Mouse (Mus musculus): ENCODE results near the gene Atp2b1. TPM values are rescaled to one million over a fixed set of nuclear protein-coding genes. Genes with fewer than 3 reads are reported as not detected.

Atp2b1 gene
- 12.1 and 15.3 TPM in 2 replicates for polyA plus RNA-seq (2012)

DNA sequence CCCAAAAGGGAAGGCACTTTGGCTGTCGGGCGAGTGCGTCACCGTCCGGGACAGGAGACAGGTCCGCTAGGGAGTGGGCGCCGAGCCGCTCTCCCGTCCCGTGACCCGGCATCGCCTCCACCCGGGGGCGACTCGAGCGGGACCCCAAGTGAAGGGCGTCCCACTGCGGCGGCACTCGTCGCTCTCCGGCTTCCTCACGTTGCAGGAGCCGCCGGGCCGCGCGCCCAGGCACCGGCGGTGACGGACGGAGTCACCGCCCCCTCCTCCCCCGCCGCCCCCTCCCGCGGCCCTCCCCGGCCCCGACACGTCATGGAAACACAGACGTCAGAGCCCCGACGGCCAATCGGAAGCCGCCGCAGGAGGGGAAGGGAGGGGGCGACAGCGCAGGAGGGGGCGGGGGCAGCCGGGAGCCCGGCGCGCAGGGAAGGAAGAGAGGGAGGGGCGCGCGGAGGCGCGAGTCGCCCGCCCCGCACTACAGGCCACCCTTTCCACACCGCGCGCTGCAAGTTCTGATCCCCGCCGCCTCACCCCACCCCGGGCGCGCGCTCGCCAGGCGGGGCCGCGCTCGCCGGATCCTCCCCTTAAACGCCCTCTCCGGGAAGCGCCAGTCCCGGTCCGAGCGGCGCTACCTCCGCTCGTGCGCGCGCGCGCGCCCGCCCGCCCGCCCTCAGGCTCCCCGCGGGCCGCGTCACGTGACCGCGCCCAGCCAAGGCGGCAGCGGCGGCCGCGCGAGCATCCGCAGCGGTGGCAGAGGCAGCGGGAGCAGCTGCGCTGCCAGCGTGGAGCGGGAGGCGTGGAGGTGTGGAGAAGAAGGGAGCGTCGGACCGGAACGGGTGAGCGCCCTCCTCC is at the start of gene Atp2b1:
Atp2b1 (plus strand) TSS at position 446 of the 849 bp plus-strand sequence.
- no peak for TF ChIP-seq GATA1 (IDR thresholded peaks at IDR 0.05; ENCODE audit: low read length)

DNA sequence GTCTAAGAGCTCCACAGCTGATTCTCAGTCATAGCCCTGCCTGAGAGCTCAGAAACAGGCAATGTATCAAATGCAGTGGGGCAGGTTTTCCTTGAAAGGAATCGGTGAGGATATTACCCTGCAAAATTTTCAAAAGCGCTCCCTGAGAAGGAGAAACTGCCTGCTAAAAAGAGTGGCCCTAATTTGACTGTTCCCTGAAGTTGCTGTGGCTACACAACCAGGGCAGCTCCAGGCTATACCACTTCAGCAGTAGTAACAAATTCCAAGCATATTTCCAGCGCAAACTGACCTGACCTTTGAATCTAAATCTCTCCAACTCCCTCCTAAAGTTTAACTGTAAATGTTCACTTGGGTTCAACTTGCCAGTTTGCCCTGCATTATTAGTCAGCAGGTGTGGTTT is 49.4 kb upstream of the Atp2b1 start:
- no peak for TF ChIP-seq GATA1 (IDR thresholded peaks at IDR 0.05; ENCODE audit: low read length)

DNA sequence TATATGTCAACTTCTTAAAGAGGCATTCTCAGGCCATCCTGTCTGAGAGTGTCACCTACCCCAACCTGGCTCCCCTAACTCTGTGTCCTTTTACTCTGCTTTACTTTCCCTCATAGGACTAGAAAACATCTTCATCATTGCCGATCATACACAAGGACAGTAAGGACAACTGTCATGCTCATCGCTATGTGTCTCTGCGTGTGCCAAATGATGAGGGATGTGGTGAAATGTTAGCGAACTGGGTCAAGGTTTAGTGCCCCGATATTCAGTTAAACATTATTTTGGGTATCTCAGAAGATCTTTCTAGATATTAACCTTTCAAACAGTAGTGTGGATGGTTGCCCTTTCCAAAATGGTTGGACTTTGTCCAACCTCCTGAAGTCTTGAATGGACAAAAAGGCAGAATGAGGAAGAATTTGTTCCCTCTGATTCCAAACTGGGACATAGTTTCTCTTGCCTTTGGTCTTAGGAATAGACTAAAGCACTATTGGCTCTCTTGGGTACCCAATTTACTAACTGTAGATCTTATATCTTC is 47.3 kb upstream of the Atp2b1 start:
- no peak for TF ChIP-seq GATA1 (IDR thresholded peaks at IDR 0.05; ENCODE audit: low read length)

DNA sequence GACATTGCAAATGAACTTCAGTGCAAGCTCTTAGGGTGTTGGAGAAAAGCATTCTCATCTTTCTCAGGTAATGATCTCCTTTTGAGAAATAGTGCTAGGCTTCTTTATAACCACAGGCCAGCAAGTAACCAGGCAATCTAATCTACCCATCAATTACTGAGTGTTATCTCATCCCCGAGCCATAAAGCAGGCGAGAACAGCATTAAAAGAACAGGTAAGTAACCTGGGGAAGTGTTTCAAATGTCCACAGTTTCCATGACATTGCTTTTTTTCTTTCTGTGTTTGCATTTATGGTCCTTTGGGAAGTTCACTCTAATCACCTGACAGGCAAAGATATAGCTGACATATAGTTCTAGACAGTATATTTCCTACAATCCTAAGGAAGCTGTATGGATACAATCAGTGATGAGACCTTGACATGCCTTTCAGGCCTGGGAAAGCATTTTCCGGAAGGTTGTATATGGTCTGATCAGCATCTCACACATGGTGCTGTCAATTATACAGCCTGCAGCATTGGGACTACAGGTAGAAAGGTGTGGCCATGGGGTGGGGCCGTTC is 45.8 kb upstream of the Atp2b1 start:
- no peak for TF ChIP-seq GATA1 (IDR thresholded peaks at IDR 0.05; ENCODE audit: low read length)

DNA sequence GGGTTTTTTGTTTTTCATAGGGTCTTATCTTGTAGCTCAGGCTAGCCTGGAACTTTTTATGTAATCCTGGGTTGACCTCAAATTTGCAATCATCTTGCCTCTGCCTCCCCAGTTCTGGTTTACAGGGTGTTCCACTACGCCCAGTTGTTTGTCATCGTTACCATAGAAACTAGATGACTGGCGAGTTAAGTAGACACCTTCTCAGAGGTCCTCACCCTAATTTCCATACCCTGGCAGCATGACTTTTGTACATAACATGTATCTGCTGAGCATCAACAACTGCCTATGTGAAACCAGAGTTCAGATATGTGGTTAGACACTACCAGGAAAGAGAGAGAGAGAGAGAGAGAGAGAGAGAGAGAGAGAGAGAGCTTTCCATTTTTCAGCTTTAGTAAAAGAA is 36.4 kb upstream of the Atp2b1 start:
- TF ChIP-seq GATA1 (IDR thresholded peaks at IDR 0.05; ENCODE audit: low read length) = no peak

DNA sequence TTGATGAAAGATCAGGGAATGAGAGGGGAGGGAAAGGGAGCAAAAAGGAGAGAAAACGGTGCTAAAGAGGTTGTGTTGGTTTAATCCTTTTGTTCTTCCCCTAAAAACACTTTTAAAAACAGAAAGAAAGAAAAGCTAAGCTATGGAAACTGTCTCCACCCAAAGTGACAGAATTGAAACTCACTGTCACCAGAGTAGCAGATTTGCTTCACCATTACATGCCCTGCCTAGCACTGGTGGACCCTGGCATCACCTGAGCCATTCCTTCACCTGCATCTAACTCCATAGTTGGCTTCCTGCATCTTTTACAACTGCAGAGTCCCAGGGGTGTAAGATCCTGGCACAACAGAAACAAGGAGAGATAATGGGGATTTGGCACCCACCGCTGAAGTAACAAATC is 35.6 kb upstream of the Atp2b1 start:
- TF ChIP-seq GATA1 (IDR thresholded peaks at IDR 0.05; ENCODE audit: low read length) = no peak

DNA sequence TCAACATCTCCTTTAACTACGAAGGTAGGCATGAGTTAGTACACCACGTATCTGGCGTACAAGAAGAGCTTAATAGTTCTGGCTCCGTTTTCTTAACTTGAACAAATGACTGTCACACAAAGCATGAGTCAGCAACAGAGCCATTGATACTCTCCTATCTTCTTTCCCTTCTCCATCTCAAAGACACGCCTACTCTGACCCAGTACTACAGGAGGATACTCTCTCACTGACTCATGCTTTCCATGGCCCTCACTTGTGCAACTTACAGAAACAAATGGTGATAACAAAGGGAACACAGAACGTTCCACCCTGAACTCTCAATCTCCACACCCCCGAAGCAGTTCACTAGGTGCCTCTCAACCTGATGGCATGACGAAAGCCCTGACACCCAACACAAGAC is 34.1 kb upstream of the Atp2b1 start:
- TF ChIP-seq GATA1 (IDR thresholded peaks at IDR 0.05; ENCODE audit: low read length) = peak; percentile 46

DNA sequence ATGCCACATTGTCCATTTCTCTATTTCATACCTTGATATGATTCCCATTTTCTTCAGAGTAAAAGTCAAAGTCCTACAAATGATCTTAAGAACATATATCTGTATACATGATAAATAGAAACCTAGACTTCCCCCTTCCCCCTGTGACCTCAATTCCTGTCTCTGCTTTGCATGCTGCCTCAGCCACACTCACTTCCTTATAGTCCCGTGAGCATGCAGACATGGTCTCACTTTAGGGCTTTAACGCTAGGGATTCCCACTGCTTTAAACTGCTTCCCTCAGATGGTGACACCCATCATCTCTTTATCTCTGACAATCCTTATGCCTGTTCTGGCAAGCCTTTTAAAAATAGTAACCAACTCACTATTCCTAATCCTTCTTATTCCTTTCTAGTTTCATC is 33.5 kb upstream of the Atp2b1 start:
- TF ChIP-seq GATA1 (IDR thresholded peaks at IDR 0.05; ENCODE audit: low read length) = no peak

DNA sequence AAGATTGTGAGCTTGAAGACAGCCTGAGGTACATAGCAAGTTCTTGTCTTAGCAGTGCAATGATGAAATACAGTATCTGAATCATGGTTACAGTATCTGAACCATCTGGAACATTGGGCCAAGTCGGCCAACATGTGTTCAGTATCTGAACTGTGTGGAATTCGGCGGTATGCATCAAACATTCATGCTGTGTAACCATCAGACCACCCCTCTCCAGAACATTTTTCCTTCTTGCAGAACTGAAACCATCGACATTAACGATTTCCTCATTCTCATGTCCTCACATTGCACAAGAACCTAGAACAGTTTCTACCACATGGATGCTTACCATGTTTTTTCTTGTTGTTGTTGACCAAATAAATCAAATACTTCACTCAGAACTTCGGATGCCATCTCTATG is 32.7 kb upstream of the Atp2b1 start:
- no peak for TF ChIP-seq GATA1 (IDR thresholded peaks at IDR 0.05; ENCODE audit: low read length)

DNA sequence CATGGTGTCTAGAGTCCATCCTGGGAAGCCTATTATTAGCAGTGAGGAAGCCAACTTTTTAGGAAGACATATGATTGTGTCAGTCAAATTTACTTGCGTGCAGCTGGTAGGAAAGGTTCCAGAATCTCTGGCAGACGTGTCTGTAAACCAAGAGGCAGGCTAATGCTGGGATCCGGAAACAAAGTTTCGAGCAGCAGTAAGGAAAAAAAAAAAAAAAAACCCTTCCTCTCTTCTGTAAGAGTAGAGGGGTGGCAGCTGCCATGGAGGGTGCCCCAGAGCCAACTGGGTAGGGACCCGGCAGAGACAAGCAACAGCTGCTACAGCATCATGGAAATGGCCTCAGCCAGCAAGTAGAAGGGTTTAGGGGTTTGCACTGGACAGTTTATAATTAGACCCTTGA is 31.6 kb upstream of the Atp2b1 start:
- TF ChIP-seq GATA1 (IDR thresholded peaks at IDR 0.05; ENCODE audit: low read length) = no peak

DNA sequence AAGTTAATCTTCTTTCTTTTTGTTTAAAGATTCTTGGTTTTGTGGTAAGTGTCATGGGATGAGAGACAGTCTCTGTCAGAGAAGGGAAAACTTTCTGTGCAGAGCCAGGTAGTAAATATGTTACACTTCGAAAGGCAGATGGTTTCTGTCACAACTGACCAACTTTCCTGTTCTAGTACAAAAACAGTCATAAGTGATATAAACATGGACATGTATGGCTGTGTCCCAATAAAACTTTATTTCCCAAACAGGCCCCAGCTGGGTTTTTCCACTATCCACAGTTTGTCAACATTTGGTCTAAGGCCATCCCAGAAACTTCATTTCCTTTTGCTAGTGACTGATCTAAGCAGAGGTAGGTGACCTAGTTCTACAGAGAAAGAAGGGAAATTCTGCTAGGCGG is 29.8 kb upstream of the Atp2b1 start:
- no peak for TF ChIP-seq GATA1 (IDR thresholded peaks at IDR 0.05; ENCODE audit: low read length)

DNA sequence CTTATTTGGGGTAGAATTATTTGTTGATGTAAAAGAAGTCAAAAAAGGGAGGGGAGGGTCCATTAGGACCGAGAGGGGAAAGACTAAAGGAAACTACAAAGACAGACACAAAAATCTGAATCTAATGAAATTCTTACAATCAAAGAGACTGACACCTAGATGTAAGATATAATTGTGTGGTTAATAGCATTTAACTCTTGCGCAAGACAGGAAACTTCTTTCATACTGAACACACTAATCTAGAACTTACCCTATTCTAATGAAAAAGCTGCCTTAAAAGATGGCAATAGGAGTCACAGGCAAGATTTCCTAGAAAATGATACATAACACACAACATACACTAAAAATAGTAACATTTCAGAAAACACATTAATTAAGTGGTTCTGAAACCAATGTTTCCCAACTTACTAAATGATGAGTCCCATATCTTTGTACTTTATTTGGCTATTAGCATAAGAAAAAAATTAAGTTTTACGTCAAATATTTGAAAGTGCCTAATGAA is 27.4 kb upstream of the Atp2b1 start:
- no peak for TF ChIP-seq GATA1 (IDR thresholded peaks at IDR 0.05; ENCODE audit: low read length)

DNA sequence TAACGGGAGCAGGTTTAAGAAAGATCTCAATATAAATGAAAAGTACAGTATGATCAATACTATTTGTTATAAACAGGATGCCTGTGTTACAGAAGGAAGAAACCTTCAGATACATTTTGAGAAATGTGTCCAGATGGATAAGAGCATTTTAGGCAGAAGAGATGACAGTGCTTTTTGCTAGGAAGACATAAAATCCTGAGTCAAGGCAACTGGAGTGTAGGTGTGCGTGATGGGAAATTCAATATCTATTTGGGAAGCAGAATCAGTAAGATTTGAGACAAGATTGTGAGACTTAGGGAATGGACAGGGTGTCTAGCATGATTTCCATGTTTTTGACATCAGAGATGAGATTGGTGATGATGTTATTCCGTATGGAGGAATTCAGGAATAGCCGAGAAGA is 22.8 kb upstream of the Atp2b1 start:
- no peak for TF ChIP-seq GATA1 (IDR thresholded peaks at IDR 0.05; ENCODE audit: low read length)

DNA sequence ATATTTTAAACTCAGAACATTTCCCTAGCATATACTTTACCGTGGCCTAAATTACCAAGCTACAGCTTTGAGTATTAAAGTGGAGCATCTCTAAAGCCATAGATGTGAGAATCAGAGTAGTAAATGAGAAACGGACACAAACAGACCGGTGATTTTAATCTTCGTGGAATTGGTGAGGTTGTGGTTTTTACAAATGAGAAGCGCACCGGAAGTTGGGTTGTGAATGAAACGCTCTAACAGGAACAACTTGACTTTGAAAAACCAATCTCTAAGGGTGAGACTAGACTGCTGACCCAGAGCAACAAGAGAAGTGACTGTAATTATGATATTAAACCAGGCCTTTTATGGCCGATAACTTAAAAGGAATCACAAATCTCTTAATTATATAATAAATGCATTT is 16.7 kb upstream of the Atp2b1 start:
- TF ChIP-seq GATA1 (IDR thresholded peaks at IDR 0.05; ENCODE audit: low read length) = no peak

DNA sequence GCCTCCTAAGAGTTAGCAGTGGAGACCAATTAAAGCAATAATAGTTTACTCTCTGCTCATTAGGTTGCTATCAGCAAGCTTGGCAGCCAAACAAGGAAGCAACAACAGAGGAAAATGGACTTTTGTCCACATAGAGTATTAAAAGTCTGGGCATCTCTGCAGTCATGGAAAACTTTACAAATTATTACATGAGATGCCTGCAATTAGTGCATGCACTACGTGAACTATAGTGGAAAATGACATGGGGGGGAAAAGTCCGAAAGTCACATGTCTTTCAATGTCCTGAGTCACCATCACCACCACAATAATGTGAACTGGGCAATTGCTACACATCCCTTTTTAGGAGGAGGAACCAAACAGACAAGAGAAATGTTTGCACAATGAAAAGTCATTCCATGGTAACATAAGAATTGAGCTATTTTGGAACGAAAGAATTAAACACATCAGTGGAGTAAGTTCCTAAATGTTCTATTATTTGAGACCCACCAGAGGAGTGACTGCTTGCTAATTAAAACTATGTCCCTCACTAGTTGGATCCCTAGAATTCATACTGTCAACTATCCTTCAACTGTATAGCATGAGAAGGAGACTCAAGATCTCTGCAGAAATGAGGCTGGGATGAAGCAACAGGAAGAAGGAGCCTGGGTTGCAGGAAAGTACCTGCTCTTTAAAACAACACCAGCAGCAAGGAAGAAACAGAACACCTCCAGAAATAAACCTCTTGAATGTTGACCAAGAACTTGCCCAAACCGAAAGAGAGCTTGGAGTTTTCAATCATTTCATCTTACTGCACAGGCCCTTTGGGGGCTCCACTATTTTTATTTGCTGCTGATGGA is 16.1 kb upstream of the Atp2b1 start:
- no peak for TF ChIP-seq GATA1 (IDR thresholded peaks at IDR 0.05; ENCODE audit: low read length)

DNA sequence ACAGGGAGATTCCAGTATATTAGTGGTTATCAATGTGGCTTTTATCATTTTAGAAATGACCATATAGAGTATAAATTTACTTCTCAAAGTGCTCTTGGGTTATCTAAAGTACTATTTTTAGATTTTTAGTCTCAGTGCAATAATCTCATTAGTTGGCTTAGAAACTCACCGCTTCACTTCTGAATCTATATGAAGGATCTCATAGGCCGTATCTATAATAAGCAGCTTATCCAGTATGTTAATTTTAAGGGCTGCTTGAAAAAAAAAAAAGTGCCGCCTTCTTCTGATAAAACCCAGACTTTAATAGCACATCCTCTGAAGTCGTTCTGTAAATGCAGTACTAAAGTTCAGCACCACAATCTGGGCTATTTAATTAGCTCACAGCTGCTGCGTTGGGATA is 12.7 kb upstream of the Atp2b1 start:
- no peak for TF ChIP-seq GATA1 (IDR thresholded peaks at IDR 0.05; ENCODE audit: low read length)
